Mouse (Mus musculus) E14TG2a.4 (cell line): Measurements from ENCODE around the gene Fuca1.
A peak's percentile ranks its signal among the peaks of the same experiment; 100 is the strongest.

ENCODE experiments used
- H3K27me3 ChIP-seq: 2 replicates; pipeline ENCODE4 v1.6.1; 2014; ENCODE audit warnings: low read length, control low read depth; ENCODE audit not compliant: insufficient read depth
- H3K36me3 ChIP-seq: 2 replicates; pipeline ENCODE4 v1.6.1; 2014; ENCODE audit warnings: low read length, control low read depth; ENCODE audit not compliant: insufficient read depth
- H3K4me1 ChIP-seq: replicated peaks from 2 replicates; pipeline ENCODE4 v1.6.1; 2014; ENCODE audit warnings: low read depth, low read length, control low read depth
- H3K4me3 ChIP-seq: replicated peaks from 2 replicates; pipeline ENCODE4 v1.5.1; 2014; ENCODE audit warnings: mild to moderate bottlenecking, low read length
- H3K9me3 ChIP-seq: 2 replicates; pipeline ENCODE4 v1.6.1; 2014; ENCODE audit warnings: low read length, control low read depth
- CTCF ChIP-seq: conservative IDR thresholded peaks from 2 replicates; pipeline ENCODE4 v1.5.1; 2014; ENCODE audit warnings: low read length
- NANOG ChIP-seq: IDR thresholded peaks from 2 replicates; pipeline ENCODE4 v1.6.1; 2014; ENCODE audit warnings: borderline replicate concordance, low read length, mixed read lengths
- POU5F1 ChIP-seq: IDR thresholded peaks from 2 replicates; pipeline ENCODE4 v1.6.1; 2014; ENCODE audit warnings: low read length, borderline replicate concordance

The Fuca1 gene

GRCm38 (mm10) chr4:135920304-135921241 is at the start of gene Fuca1:
TSS of gene Fuca1 (plus strand) at chr4:135920735.
- Histone ChIP-seq H3K4me1 (peaks cover 59% of the 10 kb centered on the region), H3K36me3 (peaks cover 25% of the 10 kb centered on the region)
- TF ChIP-seq NANOG, result no peak
- peak; percentile 75 for TF ChIP-seq CTCF

GRCm38 (mm10) chr4:135872015-135872414 is 48.5 kb upstream of the Fuca1 start:
- no peak for TF ChIP-seq CTCF
- TF ChIP-seq NANOG, result no peak
- TF ChIP-seq POU5F1, result no peak
- Histone ChIP-seq H3K27me3 (no peaks in the 10 kb centered on the region), H3K36me3 (peaks cover 41% of the 10 kb centered on the region), H3K9me3 (no peaks in the 10 kb centered on the region), H3K4me1 (peaks cover 55% of the 10 kb centered on the region), H3K4me3 (peak overlapping the region; percentile 87)

More at GRCm38 (mm10) chr4:135920304-135921241, at the start of gene Fuca1:
- no peaks in the 10 kb centered on the region for H3K9me3 ChIP-seq
- peak within 1 kb of the TSS; percentile 91 for H3K4me3 ChIP-seq
- peaks cover 16% of the 10 kb centered on the region for H3K27me3 ChIP-seq

- Histone ChIP-seq H3K9me3 (no peaks in the 10 kb centered on the region), H3K36me3 (peaks cover 40% of the 10 kb centered on the region), H3K4me1 (peaks cover 57% of the 10 kb centered on the region), H3K4me3 (peak overlapping the region; percentile 87), H3K27me3 (no peaks in the 10 kb centered on the region)
- TF ChIP-seq POU5F1 (no peak), NANOG (no peak), CTCF (no peak)
These were observed 47.7 kb upstream of the Fuca1 start for GRCm38 (mm10) chr4:135872589-135873391.

GRCm38 (mm10) chr4:135873526-135874202 is 46.9 kb upstream of the Fuca1 start, which contains the start of gene Pnrc2:
TSS of gene Pnrc2 (minus strand) at chr4:135873850.
- H3K36me3 ChIP-seq, result peaks cover 40% of the 10 kb centered on the region
- peaks cover 57% of the 10 kb centered on the region for H3K4me1 ChIP-seq
- no peak for TF ChIP-seq NANOG
- H3K4me3 ChIP-seq, result peak within 1 kb of the TSS; percentile 87
- H3K9me3 ChIP-seq, result no peaks in the 10 kb centered on the region
- H3K27me3 ChIP-seq, result no peaks in the 10 kb centered on the region

GRCm38 (mm10) chr4:135874564-135875535 is 45.7 kb upstream of the Fuca1 start:
- Histone ChIP-seq H3K36me3 (peaks cover 29% of the 10 kb centered on the region), H3K27me3 (no peaks in the 10 kb centered on the region), H3K4me3 (no peak overlapping the region), H3K9me3 (no peaks in the 10 kb centered on the region), H3K4me1 (peaks cover 48% of the 10 kb centered on the region)
- no peak for TF ChIP-seq NANOG
- no peak for TF ChIP-seq POU5F1

GRCm38 (mm10) chr4:135875546-135875945 is 45.0 kb upstream of the Fuca1 start:
- H3K27me3 ChIP-seq, result no peaks in the 10 kb centered on the region
- peak overlapping the region; percentile 60; the same call in 1 of the 2 replicates for H3K4me3 ChIP-seq
- H3K36me3 ChIP-seq, result peaks cover 24% of the 10 kb centered on the region
- peaks cover 51% of the 10 kb centered on the region for H3K4me1 ChIP-seq
- TF ChIP-seq CTCF, result no peak
- no peak for TF ChIP-seq NANOG
- no peaks in the 10 kb centered on the region for H3K9me3 ChIP-seq

GRCm38 (mm10) chr4:135875991-135876582 is 44.4 kb upstream of the Fuca1 start:
- Histone ChIP-seq H3K9me3 (no peaks in the 10 kb centered on the region), H3K4me3 (peak overlapping the region; percentile 60), H3K27me3 (no peaks in the 10 kb centered on the region), H3K36me3 (peaks cover 18% of the 10 kb centered on the region), H3K4me1 (peaks cover 52% of the 10 kb centered on the region)
- TF ChIP-seq CTCF, result no peak
- no peak for TF ChIP-seq NANOG
- TF ChIP-seq POU5F1, result no peak
